Mouse (Mus musculus): ENCODE data around the gene Unc13d. TPM values are rescaled to one million over a fixed set of nuclear protein-coding genes. Genes with fewer than 3 reads are reported as not detected.
A peak's percentile ranks its signal among the peaks of the same experiment; 100 is the strongest.

Gene Unc13d
- total and polyA plus RNA-seq, 3 experiments: 8.9 to 15.7 (median 14.0) TPM

DNA sequence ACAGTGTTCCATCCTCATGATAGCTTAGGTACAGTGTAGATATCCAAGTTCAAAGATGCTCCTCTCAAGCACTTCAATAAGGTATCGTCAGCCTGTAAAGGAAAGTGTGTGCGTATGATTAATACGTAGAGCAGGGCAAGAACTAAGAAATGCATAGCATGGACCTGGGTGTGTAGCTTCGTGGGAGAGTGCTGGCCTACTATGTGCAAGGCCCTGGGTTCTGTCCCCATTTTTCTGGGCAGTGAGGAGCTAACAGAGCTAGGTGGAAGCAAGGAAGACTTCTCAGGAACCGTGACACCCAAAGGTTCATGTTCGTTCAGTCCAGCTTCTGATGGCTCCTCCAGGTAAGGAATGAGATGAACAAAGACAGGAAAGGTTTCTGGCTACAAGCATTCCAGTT, 32.6 kb downstream of the Unc13d start:
- dilution Hi-C loops (cut with MboI; ENCODE audit: extremely low pct_ligation_motif_present, extremely low pct_unique_long_range_greater_than_20kb, low sequenced_read_pairs): no loop called here
- no peak for DNase-seq (ENCODE audit: extremely low read depth)
- peaks cover 68 to 88% of the 10 kb centered on the region in 2 experiments for H3K36me3 ChIP-seq (replicated peaks in 1 of 2; ENCODE audit: control insufficient read depth in 1 of 2, insufficient read depth in 1 of 2, low read length in 1 of 2)
- H3K9me3 ChIP-seq (replicated peaks; ENCODE audit: low read length): peaks cover 13% of the 10 kb centered on the region
- in situ Hi-C loops (cut with MboI; ENCODE audit: low pct_ligation_motif_present, low pct_unique_long_range_greater_than_20kb, low sequenced_read_pairs): no loop called here
- H3K4me3 ChIP-seq (replicated peaks in 1 of 3; ENCODE audit: low read depth in 2 of 3, low read length in 2 of 3, poor library complexity in 1 of 3): no peak overlapping the region
- no peaks in the 10 kb centered on the region for H3K27me3 ChIP-seq (replicated peaks)
- no peak overlapping the region for H3K27ac ChIP-seq (ENCODE audit: insufficient read depth, low read depth)
- peaks cover 0 to 4% of the 10 kb centered on the region in 2 experiments; a peak in 1 of 4 replicates for H3K4me1 ChIP-seq (ENCODE audit: control insufficient read depth in 1 of 2, insufficient read depth in 2 of 2)
- no peak overlapping the region for H3K4me2 ChIP-seq (ENCODE audit: insufficient read depth, low read depth, poor library complexity, severe bottlenecking)
- H3K79me2 ChIP-seq (replicated peaks; ENCODE audit: control insufficient read depth, extremely low read depth, insufficient read depth, poor library complexity, severe bottlenecking): peaks cover 15% of the 10 kb centered on the region
- no peak overlapping the region for H3K9ac ChIP-seq (ENCODE audit: insufficient read depth, low read depth)
- TF ChIP-seq PAX5 (IDR thresholded peaks at IDR 0.05; ENCODE audit: low read length) (no peak), ZKSCAN1 (IDR thresholded peaks at IDR 0.05; ENCODE audit: borderline replicate concordance, low read depth, low read length) (peak; percentile 57)

DNA sequence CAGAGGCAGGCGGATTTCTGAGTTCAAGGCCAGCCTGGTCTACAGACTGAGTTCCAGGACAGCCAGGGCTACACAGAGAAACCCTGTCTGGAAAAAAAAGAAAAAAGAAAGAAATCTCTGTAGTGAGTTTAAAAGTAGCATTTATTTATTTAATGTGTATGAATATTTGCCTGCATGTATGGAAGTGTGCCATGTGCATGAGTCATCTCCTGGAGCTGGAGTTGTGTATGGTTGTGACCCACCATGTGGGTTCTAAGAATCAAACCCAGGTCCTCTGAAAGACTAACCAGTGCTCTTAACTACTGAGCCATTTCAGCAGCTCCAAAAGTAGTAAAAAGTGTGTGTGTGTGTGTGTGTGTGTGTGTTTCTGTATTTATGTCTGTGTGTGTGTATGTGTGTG, 34.5 kb downstream of the Unc13d start:
- Histone ChIP-seq H3K9ac (ENCODE audit: insufficient read depth, low read depth) (no peak overlapping the region), H3K4me3 (replicated peaks in 1 of 3; ENCODE audit: low read depth in 2 of 3, low read length in 2 of 3, poor library complexity in 1 of 3) (no peak overlapping the region), H3K4me2 (ENCODE audit: insufficient read depth, low read depth, poor library complexity, severe bottlenecking) (no peak overlapping the region), H3K27me3 (replicated peaks) (no peaks in the 10 kb centered on the region), H3K9me3 (replicated peaks; ENCODE audit: low read length) (peaks cover 7% of the 10 kb centered on the region), H3K4me1 (ENCODE audit: control insufficient read depth in 1 of 2, insufficient read depth in 2 of 2) (no peaks in the 10 kb centered on the region), H3K79me2 (replicated peaks; ENCODE audit: control insufficient read depth, extremely low read depth, insufficient read depth, poor library complexity, severe bottlenecking) (peaks cover 28% of the 10 kb centered on the region), H3K27ac (ENCODE audit: insufficient read depth, low read depth) (no peak overlapping the region), H3K36me3 (replicated peaks in 1 of 2; ENCODE audit: control insufficient read depth in 1 of 2, insufficient read depth in 1 of 2, low read length in 1 of 2) (peaks cover 62 to 85% of the 10 kb centered on the region in 2 experiments)
- in situ Hi-C loops (cut with MboI; ENCODE audit: low pct_ligation_motif_present, low pct_unique_long_range_greater_than_20kb, low sequenced_read_pairs): no loop called here
- no peak for DNase-seq (ENCODE audit: extremely low read depth)
- TF ChIP-seq TCF12 (IDR thresholded peaks at IDR 0.05; ENCODE audit: low read depth, low read length) (no peak), ZKSCAN1 (IDR thresholded peaks at IDR 0.05; ENCODE audit: borderline replicate concordance, low read depth, low read length) (no peak), MYC (IDR thresholded peaks at IDR 0.05; ENCODE audit: low read depth, low read length) (no peak), SIN3A (IDR thresholded peaks at IDR 0.05; ENCODE audit: low read length) (no peak), ZMIZ1 (IDR thresholded peaks at IDR 0.05; ENCODE audit: low read depth, low read length) (no peak), CTCF (conservative IDR thresholded peaks at IDR 0.05 in 1 of 2, IDR thresholded peaks at IDR 0.05 in 1 of 2; ENCODE audit: low read depth in 2 of 2, low read length in 2 of 2) (no peak), KAT2A (IDR thresholded peaks at IDR 0.05; ENCODE audit: insufficient replicate concordance, low read length) (no peak), BHLHE40 (IDR thresholded peaks at IDR 0.05; ENCODE audit: low read depth, low read length) (no peak), MAX (IDR thresholded peaks at IDR 0.05; ENCODE audit: low read length) (no peak), MAZ (IDR thresholded peaks at IDR 0.05; ENCODE audit: low read depth, low read length) (no peak), CHD2 (IDR thresholded peaks at IDR 0.05; ENCODE audit: low read length) (no peak), RAD21 (IDR thresholded peaks at IDR 0.05; ENCODE audit: low read depth, low read length) (no peak), GABPA (IDR thresholded peaks at IDR 0.05; ENCODE audit: insufficient replicate concordance, low read depth, low read length) (no peak), JUN (IDR thresholded peaks at IDR 0.05; ENCODE audit: insufficient read depth, low read depth, low read length) (no peak), RCOR1 (conservative IDR thresholded peaks at IDR 0.05; ENCODE audit: low read depth, low read length) (no peak), ZC3H11A (IDR thresholded peaks at IDR 0.05; ENCODE audit: low read depth, low read length) (no peak), JUND (conservative IDR thresholded peaks at IDR 0.05; ENCODE audit: low read depth, low read length) (no peak), UBTF (IDR thresholded peaks at IDR 0.05; ENCODE audit: low read depth, low read length) (no peak), USF1 (IDR thresholded peaks at IDR 0.05; ENCODE audit: low read depth, low read length) (no peak), TBP (conservative IDR thresholded peaks at IDR 0.05; ENCODE audit: low read depth, low read length) (no peak)
- dilution Hi-C loops (cut with MboI; ENCODE audit: extremely low pct_ligation_motif_present, extremely low pct_unique_long_range_greater_than_20kb, low sequenced_read_pairs): no loop called here
